Mouse (Mus musculus): ENCODE measurements around the gene Mon2. TPM values are rescaled to one million over a fixed set of nuclear protein-coding genes. Genes with fewer than 3 reads are reported as not detected.
A peak's percentile ranks its signal among the peaks of the same experiment; 100 is the strongest.

The Mon2 gene
- total RNA-seq, 2 experiments from 2014 or later, result 98.6 to 104 TPM

DNA sequence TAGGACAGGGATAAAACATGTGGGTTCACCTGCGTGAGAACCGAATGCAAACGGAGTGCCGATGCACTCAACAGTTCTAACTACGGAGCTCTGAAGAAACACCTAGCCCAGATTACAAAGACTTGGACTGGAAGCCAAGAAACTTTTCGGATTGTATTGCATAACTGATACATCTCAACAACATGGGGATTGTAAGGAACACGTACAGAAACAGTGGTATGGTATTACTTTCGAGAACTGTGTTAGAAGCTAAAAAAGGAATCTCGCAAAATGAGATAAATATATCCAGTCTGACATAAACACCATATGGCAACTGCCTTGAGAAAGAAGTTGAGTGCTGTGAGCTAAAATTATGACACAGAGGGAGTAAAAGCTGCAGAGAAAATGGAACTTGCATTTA lies 86.4 kb downstream of the Mon2 start:
- Histone ChIP-seq H3K27ac (peak overlapping the region; percentile 55), H3K4me3 (no peak overlapping the region)
- no peak for TF ChIP-seq CTCF (IDR thresholded peaks at IDR 0.05)
- intact Hi-C loops (cut with DNase I), result loop anchor here (1.0 to 10.0 kb wide), 6 partner anchors 58 to 895 kb away; partner anchors contain the start of gene Rxylt1
- no peak for DNase-seq (ENCODE audit: extremely low spot score in 1 of 2, low spot score in 2 of 2)

DNA sequence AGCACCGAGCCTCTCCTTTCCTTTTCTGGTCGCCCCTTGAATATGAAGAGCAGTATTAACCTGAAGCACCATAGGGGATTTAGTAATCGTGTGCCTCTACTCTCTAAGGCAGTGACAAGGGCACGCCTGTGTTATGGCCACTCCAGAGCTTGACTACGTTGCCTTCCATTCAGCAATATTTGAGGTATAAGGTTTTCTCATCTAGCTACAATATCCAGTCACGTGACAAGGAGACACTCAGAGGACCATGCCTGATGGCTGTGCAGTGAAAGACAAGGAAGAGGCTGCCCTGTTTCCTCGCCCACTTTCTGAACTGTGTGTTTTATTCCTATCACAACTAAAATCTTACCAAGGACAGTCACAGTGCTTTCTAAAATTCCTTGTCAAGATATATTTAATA lies 87.9 kb downstream of the Mon2 start:
- TF ChIP-seq CTCF (IDR thresholded peaks at IDR 0.05), result no peak
- H3K27ac ChIP-seq, result no peak overlapping the region
- intact Hi-C loops (cut with DNase I), result loop anchor here (5.0 kb wide), 2 partner anchors 56 to 76 kb away; no protein-coding TSS in a partner anchor

DNA sequence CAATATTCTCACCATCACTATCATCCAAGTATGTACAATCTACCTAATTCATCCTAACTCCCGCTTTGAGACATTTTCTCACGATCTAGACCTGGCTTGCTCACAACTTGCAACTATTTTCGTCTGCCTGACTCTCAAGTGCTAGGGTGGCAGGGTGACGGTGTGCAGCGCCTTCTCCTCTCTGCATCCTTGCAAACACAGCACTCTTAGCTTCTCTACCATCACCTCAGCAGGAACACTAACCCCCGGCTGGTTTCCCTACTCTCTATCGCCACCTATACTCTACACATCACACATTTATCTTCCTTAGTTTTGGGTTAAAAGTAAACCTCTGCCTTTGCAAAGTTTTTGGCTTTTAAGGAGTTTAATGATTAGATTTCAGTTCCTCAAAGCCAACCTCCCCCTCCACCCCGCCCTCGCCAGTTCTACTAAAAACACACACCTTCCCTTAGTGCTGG lies 88.6 kb downstream of the Mon2 start:
- Histone ChIP-seq H3K4me3 (no peak overlapping the region), H3K27ac (0 out of 2 replicates have a peak overlapping the region, but pooled peaks have one; percentile 15)
- peak; percentile 36 to 49 for DNase-seq (ENCODE audit: extremely low spot score in 1 of 2, low spot score in 2 of 2)
- intact Hi-C loops (cut with DNase I), result loop anchor here (5.0 kb wide), 2 partner anchors 55 to 75 kb away; no protein-coding TSS in a partner anchor
- TF ChIP-seq CTCF (IDR thresholded peaks at IDR 0.05), result peak; percentile 77

More for the DNA sequence above, 87.9 kb downstream of the Mon2 start:
- H3K4me3 ChIP-seq, result no peak overlapping the region
- no peak for DNase-seq (ENCODE audit: extremely low spot score in 1 of 2, low spot score in 2 of 2)

DNA sequence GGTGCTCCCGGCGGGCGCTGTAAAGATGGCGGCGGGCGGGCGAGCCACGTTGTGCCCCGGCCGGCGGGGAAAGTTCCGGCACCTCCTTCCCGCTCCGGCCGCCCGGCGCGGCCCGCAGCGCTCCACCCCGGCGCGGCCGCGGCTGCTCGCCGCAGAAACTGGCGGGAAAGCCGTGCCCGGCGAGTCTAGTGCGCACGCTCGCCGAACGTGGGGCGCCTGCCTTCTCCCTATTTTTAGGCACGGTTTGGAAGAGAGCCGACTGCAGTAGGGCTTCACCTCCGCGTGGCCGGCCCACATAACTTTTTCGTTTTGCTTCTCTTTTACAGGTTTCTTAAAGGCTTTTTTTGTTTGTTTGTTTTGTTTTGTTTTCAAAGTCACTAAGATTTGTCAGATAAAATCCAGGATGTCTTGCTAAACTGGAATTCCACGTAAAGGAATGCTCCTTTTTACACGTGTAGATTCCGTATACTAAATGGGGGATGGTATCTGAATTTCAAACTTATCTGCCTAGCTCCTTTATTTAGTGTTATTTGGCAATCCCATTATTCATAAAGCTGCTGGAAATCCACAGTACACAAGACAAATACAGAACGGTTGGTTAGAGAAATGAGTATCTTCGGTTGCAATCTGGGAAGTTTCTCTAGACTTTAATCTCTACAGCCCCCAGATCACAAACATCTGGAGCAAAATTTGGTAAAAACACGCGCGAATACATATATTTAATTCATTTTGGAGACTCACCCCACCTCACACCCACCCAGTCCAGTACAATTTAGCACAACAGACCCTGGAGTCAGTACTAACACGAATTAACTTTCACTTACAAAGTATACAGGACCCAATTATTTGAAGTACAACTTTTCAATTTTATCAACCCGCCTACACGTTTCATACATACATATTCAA lies 89.7 kb downstream of the Mon2 start:
- H3K27ac ChIP-seq, result peak overlapping the region; percentile 91
- peak; percentile 80 to 84 for DNase-seq (ENCODE audit: extremely low spot score in 1 of 2, low spot score in 2 of 2)
- intact Hi-C loops (cut with DNase I), result loop anchor here (1.0 to 5.0 kb wide), 4 partner anchors 54 to 308 kb away; partner anchors contain the start of gene Ppm1h
- TF ChIP-seq CTCF (IDR thresholded peaks at IDR 0.05), result no peak; the same call in 1 of the 2 replicates
- H3K4me3 ChIP-seq, result peak overlapping the region; percentile 83

DNA sequence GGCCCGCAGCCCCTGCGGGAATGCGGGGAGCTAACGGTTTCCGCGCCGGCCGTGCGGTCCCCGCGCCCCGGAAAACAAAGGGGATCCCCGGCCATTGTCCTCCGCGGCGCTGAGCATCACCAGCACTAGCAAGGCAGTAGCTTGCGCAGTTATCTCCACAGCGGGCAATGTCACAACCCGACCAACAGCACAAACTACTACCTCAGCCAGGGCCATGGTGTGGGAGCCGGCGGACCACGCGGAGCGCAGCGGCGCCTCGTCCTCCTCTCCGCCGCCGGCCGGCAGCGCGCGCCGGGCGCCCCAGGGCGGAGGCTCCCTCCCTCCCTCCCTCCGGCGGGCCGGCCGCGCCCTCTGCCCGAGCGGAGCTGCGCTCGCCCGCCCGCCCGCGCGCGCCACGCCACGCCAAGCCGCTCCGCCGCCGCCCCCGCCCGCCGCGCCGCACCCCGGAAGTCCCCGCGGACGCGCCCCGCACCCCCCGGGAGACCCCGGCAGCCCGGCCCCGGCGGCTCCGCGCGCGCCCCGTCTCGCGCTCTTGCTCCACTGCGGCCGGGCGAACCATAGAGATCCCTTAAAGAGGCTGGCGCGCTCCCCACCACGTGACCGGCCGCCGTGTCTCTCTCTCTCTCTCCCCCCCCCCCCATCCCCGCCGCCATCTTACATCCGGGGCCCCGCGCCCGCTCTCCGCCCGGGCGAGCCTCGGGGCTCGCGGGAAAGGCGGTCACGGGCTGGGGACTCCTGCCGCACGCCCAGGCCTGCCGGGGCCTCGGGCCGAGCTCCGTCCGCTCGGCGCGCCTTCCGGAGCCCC lies 90.6 kb downstream of the Mon2 start:
- intact Hi-C loops (cut with DNase I), result loop anchor here (1.0 to 5.0 kb wide), 4 partner anchors 53 to 307 kb away; partner anchors contain the start of gene Ppm1h
- no peak for TF ChIP-seq CTCF (IDR thresholded peaks at IDR 0.05)
- Histone ChIP-seq H3K27ac (peak overlapping the region; percentile 95), H3K4me3 (peak overlapping the region; percentile 83)
- DNase-seq (ENCODE audit: extremely low spot score in 1 of 2, low spot score in 2 of 2), result peak; percentile 72 to 82

GRCm38 (mm10) chr10:122985252-122985514 lies 91.1 kb downstream of the Mon2 start:
- TF ChIP-seq CTCF (IDR thresholded peaks at IDR 0.05), result no peak
- intact Hi-C loops (cut with DNase I), result loop anchor here (5.0 kb wide), 2 partner anchors 53 to 73 kb away; no protein-coding TSS in a partner anchor
- no peak for DNase-seq (ENCODE audit: extremely low spot score in 1 of 2, low spot score in 2 of 2)
- Histone ChIP-seq H3K4me3 (peak overlapping the region; percentile 83), H3K27ac (peak overlapping the region; percentile 95)

DNA sequence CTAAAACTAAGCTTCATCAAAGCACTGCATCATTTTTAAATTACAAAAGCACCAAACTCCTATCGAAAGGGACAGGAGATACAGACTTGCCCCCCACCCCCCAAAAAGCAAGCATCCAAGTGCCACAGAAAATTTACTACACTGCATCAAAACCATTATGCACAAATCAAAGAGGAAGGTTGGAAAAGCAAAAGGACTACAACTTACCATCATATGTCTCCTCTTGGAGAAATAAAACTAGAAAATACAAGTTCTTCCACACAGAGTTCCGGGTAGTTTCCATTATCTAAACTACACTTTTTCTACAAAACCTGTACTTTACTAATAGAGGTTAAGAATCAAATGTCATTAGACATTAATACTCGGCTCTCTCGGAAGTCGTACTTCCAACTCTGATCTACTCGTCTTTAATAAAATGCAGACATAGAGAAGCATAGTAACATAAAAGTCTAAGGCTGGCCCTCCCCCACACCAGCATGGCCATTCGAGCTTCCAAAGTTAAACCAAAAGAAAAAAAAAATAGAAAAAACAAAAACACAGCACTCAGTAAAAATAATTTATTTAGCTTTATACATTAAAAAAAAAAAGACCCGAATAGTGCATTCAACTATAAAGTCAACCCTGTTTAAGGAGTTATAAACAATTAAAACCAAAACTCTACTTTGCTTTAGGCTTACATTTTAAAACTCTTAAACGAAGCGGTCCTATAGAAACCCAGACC lies 91.6 kb downstream of the Mon2 start:
- intact Hi-C loops (cut with DNase I), result loop anchor here (5.0 kb wide), 2 partner anchors 52 to 72 kb away; no protein-coding TSS in a partner anchor
- no peak for TF ChIP-seq CTCF (IDR thresholded peaks at IDR 0.05)
- H3K4me3 ChIP-seq, result peak overlapping the region; percentile 83
- DNase-seq (ENCODE audit: extremely low spot score in 1 of 2, low spot score in 2 of 2), result no peak
- H3K27ac ChIP-seq, result peak overlapping the region; percentile 95

DNA sequence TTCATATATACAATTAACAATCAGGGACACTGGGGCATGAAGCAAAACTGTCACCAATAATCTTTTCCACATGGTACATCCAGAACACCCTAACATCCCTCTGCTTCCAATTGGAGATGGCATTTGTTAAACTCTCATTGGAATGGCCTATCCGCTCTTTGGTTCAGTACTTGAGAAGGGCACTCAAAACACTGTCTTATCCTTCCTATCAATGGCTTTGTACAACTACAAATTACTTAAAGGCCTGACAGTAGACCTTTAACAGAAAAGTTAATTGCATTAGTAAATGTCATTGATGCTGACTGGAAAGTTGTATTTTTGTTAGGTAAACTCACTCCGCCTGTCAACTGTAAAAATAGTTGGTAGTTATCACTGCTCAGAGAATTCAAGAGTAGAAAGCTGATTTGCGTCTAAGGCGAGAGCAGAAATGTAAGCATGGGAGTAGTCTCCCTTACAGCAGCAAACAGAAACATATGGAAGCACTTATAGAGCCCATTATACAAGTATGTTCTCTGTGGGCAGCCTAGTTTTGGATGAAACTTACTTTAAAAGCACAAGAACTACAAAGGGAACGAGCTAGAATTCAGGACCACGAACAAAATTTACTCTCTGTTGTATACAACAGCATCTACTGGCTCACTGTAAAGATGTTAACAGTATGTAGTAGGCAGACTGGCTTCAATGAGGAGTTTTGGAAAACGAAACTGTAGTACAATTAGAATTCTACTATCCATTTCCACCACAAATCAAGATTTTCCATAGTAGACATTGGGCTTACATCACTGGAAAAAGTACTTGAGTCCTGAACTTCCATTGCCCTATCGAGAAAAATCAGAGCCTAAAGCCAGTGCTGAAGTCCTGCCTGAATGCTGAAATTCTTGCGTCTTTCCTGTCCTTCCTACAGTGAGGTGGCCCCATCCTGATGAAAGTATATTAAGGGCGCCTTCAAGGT lies 92.5 kb downstream of the Mon2 start:
- peak overlapping the region; percentile 16; the same call in 1 of the 2 replicates for H3K27ac ChIP-seq
- H3K4me3 ChIP-seq, result peak overlapping the region; percentile 83
- TF ChIP-seq CTCF (IDR thresholded peaks at IDR 0.05), result no peak
- intact Hi-C loops (cut with DNase I), result no loop called here
- DNase-seq (ENCODE audit: extremely low spot score in 1 of 2, low spot score in 2 of 2), result no peak

- peak overlapping the region; percentile 83 for H3K4me3 ChIP-seq
- H3K27ac ChIP-seq, result peak overlapping the region; percentile 16; the same call in 1 of the 2 replicates
- intact Hi-C loops (cut with DNase I), result no loop called here
- no peak for TF ChIP-seq CTCF (IDR thresholded peaks at IDR 0.05)
- peak in 1 of 2 experiments; percentile 44 for DNase-seq (ENCODE audit: extremely low spot score in 1 of 2, low spot score in 2 of 2)
These were observed 93.3 kb downstream of the Mon2 start for GRCm38 (mm10) chr10:122982909-122983578.

- Histone ChIP-seq H3K27ac (no peak overlapping the region), H3K4me3 (no peak overlapping the region)
- intact Hi-C loops (cut with DNase I), result no loop called here
- DNase-seq (ENCODE audit: extremely low spot score in 1 of 2, low spot score in 2 of 2), result no peak
- TF ChIP-seq CTCF (IDR thresholded peaks at IDR 0.05), result no peak
These were observed 96.2 kb downstream of the Mon2 start for GRCm38 (mm10) chr10:122980123-122980522.
